Mouse (Mus musculus) c-Kit-positive CD71-positive TER-119-negative erythroid progenitor cells, embryonic 14.5 days (primary cell): ENCODE data around the gene Clcnka.
A peak's percentile ranks its signal among the peaks of the same experiment; 100 is the strongest.

Experiments
- DNase-seq: peaks from one replicate; pipeline ENCODE4 v3.0.0-alpha.2; 2013; ENCODE audit warnings: low read depth

The Clcnka gene

GRCm38 (mm10) chr4:141398545-141398944 is at the start of gene Clcnka:
Clcnka (minus strand) TSS chr4:141398724.
- no peak for DNase-seq

- DNase-seq, result no peak
Measured at GRCm38 (mm10) chr4:141446211-141446610, 47.7 kb upstream of the Clcnka start.

DNA sequence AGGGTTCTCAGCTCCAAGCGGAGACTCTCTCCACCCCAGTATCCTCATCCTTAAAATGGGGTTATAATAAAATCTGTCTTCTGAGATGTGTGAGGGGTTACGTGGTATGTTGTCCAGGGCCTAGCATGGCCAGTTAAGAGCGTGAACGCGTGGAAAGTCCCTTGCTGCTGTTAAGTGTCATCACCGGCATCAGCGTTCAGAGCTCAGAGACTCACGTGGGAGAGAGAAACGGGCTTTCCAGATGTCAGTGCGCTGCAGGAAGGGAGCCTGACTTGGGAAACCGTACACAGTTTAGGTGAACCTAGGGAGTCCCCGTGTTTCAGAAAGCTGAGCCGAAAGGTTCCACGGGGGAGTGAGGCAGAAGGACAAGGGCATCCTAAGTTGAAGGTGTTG is 46.8 kb upstream of the Clcnka start:
- peak; percentile 15 for DNase-seq

DNA sequence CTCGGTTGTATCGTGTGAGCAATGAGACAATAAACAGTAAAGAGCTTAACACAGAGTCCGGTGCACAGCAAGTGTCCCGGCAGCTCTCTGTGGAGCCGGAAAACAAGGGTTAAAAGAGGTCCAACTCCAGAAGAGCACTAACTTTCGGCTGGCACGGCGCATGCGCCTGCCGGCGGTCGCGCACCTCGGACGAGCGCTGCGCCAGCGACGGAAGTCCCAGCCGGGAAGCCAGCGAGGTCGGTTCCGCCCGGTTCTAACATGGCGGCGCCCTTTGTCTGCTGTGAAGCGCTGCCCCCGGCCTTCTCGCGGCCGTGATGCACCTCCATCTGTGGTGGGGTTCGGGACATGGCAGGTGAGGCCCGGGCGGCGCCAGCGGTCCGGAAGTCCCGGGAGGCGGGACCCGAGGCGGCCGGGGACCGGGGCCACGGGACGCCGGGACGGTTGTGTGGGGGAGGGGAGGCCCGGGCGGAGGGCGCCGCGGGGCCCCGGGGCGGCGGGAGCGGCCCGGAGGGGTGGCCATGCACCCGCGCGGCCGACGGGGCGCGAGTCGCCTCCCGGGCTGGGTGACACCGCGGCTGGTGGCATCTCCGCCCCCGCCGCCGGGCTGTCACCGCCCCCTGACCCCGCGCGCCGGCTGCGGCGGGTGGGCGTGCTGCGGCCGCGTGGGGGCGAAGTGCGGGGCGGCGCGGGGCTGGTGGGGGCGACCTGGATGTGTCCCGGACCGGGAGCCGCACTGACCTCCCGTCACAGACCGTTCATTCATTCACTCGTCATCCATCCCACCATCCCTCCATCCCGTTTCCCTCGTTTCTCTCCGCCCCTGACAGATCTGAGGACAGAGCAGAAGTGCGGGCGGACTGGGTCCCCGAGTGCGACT is 46.2 kb upstream of the Clcnka start, which contains the start of gene Zbtb17:
Zbtb17 (plus strand) TSS at position 204 of the 877 bp plus-strand sequence.
- DNase-seq, result peak; percentile 78

- DNase-seq, result no peak
Measured at GRCm38 (mm10) chr4:141443641-141444429, 45.3 kb upstream of the Clcnka start.

DNA sequence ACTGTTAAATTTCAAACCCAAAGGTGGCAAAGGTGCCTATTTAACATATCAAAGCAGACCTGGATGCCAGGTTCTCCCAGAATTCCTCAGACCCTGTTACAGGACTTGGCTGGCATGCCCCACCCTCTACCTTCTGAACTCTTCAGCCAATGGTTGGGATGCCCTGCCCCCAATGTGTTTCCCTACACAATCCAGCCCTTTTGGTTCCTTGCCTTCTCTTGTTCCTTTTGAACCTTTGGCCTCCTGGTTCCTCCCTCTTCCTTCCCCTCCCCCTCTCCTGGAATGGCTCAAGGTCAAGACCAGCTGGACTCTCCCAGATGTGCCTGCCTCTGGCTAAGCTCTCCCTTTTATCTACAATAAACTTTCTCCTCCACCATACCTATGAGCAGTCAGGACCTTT is 42.4 kb upstream of the Clcnka start:
- DNase-seq, result no peak

DNA sequence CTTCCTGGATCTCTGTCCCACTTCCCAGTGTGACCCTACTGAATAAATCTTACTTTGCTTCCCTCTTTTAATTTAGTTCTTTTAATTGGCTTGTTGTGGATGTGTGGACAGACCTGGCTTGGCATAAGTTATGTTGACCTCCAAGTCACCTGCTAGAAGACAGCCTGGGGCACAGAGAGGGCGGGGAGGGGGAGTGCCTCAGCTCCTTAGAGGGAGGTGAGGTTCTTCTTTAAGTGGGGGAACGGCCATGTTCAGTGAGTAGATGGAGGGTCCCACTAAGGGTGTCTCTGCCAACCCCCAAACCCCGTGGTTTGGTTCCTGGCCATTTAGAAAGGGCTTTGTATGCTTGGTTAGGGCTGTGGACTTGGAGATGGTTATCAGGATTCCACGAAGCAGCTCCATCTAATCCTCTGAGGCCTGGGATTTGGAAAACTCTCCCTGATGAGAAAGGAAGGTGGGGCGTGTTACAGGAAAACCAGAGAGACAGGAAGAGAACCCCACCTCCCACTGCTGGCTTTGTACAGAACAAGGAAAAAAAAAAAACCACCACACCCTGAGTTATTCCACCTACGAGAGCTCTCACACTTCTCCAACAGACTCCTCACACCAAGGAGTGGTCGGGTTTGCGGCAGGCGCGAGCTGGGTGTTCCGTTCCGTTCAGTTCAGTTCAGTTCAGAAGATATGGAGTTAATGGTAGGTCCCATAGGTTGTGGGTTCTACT is 40.7 kb upstream of the Clcnka start:
- DNase-seq, result no peak

DNA sequence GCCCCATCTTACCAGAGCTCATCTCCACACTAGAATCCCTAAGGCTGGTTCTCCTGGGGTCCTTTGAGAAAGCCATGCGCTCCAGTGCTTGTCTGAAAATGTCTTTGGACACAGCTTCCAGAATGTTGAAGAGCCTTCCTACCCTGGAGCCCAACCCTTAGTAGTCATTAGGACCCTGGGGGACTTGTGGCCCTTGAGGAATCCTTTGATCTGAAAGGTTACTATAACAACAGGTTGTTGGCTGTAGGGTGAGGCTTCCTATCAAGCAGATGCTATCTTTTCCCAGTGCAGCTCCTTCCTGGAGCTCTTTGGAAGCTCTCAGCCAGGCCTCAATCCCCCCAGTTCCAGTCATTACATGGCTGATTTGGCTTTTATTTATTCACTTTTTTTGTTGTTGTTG is 37.5 kb upstream of the Clcnka start, which contains the start of gene Srarp:
Srarp (minus strand) TSS at position 132 of the 400 bp plus-strand sequence.
- DNase-seq, result no peak

- no peak for DNase-seq
Measured at GRCm38 (mm10) chr4:141433191-141433590, 34.7 kb upstream of the Clcnka start.

DNA sequence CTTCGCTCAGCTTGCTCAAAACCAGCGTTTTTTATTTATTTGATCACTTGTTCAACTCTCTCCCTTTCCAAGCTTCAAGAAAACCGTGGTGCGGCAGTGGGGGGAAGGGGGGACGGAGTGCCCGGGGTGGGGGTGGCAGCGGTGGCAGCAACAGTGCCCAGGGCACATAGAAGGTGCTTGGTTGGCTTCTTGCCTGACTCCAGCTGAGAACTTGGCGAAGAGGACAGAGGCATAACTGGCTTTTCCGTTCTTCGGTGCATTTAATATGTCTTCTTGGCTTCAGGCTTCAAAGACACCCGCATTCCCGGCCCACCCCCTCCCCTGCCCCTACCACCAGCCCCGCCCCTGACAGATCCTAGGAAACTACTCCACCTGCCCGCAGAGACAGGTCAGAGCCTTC is 34.1 kb upstream of the Clcnka start:
- DNase-seq, result no peak

DNA sequence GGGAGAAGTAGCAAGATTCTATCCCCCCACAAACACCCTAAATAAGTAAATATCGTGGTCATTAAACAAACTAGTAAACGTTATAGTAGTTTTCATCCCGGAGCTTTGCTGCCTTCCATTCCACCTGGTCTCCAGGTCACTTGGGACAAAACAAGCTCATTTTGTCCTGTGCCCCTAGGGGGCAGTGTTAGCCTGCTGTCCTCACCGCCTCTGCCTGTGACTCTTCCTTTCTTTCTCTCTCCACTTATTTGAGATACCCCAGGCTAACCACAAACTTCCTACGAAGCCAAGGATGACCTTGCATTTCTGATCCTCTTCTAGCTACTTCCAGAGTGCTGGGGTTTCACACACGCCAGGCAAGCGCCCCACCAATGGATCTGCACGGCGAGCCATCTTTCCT is 32.5 kb upstream of the Clcnka start:
- no peak for DNase-seq

GRCm38 (mm10) chr4:141429847-141430246 is 31.3 kb upstream of the Clcnka start:
- no peak for DNase-seq

- DNase-seq, result no peak
Measured at GRCm38 (mm10) chr4:141429381-141429780, 30.9 kb upstream of the Clcnka start.

DNA sequence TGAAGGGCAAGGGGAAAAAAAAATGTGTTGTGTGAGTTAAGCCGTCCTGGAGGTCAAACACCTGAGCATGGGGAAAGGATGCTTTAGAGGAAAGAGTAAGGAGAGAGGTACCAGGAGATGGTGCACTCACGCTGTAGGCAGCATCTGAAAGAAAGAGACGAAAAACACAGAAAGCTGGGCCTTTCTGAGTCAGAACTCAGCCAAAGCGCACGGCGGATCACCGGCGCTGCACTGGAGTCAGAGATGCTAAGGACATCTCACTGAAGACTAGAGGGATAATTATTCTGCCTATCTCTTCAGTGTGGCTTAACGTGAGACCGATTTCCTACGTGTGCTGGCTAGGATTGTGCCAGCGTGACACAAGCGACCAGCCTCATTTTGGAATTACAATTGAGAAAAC is 29.4 kb upstream of the Clcnka start:
- no peak for DNase-seq

DNA sequence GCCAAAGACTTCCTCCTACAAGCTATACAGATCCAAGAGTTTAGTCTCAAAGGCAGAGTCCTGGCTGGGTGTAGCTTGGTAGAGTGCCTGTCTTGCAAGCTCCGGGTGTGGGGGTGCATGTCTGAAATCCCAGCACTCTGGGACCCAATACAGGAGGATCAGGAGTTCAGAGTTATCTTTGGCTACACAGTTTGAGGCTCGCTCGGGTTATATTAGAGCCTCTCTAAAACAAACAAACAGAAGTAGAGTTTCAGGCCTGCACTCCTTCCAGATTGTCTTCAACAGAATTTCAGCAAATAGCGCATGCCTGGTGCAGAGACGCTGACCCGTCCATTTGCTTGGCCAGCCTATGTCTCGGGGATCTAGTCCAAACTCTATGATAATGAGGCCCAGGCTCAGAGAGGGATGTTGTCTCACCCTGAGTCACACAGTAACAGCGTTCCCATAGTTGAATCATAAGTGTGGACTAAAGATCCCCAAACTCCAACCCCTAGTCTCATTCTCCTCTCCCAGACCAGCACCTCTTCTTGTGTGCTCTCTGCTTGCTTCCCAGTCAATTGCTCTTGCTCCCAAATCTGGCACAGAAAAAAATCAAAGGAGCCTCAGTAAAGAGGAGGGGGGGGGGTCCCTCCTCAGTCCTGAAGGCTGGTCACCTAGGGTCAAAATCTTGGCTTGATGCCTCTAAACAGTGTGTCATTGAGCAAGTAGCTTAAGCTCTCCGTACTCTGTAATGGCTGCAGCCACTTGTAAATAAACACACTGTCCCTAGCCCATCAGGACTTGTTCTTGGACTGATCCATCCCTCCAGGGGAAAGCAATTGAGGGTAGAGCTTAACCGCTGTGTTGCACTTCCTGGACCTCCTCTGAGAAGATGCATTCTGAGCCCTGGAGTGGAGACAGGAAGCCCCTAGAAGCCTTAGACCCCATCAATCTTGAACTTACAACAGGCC is 28.5 kb upstream of the Clcnka start:
- no peak for DNase-seq

- no peak for DNase-seq
Measured at GRCm38 (mm10) chr4:141425484-141426479, 27.3 kb upstream of the Clcnka start.

- no peak for DNase-seq
Measured at GRCm38 (mm10) chr4:141423691-141424431, 25.3 kb upstream of the Clcnka start.

- DNase-seq, result no peak
Measured at GRCm38 (mm10) chr4:141423288-141423687, 24.8 kb upstream of the Clcnka start.

DNA sequence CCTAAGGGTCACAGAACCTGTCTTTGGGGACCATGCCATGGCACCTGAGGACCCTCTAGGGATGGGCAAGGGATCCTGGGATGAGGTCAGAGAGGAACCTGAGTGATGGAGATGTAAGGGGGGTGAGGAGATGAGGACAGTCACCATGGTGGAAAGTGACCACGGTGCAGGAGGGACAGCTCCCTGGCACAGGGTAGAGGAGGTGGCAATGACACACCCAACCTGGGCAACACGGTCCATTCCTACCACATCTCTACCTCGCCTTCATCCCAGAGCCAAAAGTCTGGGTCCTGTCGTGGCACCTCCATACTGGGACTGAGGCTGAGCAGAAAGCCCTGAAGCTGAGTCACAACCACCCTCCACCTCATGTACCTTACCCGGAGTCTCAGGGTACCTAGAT is 24.3 kb upstream of the Clcnka start:
- DNase-seq, result no peak
